Mouse (Mus musculus) heart, adult 2 months (tissue): ENCODE results near the gene Asb8. TPM values are rescaled to one million over a fixed set of nuclear protein-coding genes. Genes with fewer than 3 reads are reported as not detected.

Source experiments
- DNase-seq, 2 experiments: peaks; one replicate each; pipeline ENCODE4 v3.0.0; 2021
- H3K27ac ChIP-seq: fragments of 200-600 bp; 2 replicates; pipeline ENCODE4 v1.8.1; 2022
- H3K27me3 ChIP-seq: fragments of 200-500 bp; 2 replicates; pipeline ENCODE4 v1.6.1; 2012; ENCODE audit warnings: mild to moderate bottlenecking, low read length, inconsistent platforms, mixed read lengths; ENCODE audit not compliant: control insufficient read depth, insufficient read depth
- H3K36me3 ChIP-seq: fragments of 200-500 bp; 2 replicates; pipeline ENCODE4 v1.6.1; 2012; ENCODE audit warnings: low read length, inconsistent platforms; ENCODE audit not compliant: control insufficient read depth, insufficient read depth
- H3K4me1 ChIP-seq: fragments of 200-500 bp; 2 replicates; pipeline ENCODE4 v1.6.1; 2011; ENCODE audit warnings: low read length; ENCODE audit not compliant: control insufficient read depth, insufficient read depth
- H3K4me3 ChIP-seq: fragments of 200-600 bp; 2 replicates; pipeline ENCODE4 v1.8.1; 2022
- H3K79me2 ChIP-seq: fragments of 200-500 bp; replicated peaks from 2 replicates; pipeline ENCODE4 v1.6.1; 2012; ENCODE audit warnings: mild to moderate bottlenecking, inconsistent platforms, low read length, moderate library complexity, mixed read lengths; ENCODE audit not compliant: control insufficient read depth, insufficient read depth
- H3K9ac ChIP-seq: fragments of 200-500 bp; 2 replicates; pipeline ENCODE4 v1.6.1; 2012; ENCODE audit warnings: low read depth, mild to moderate bottlenecking, control low read depth, inconsistent platforms, low read length, mixed read lengths
- CTCF ChIP-seq: fragments of 200-600 bp; IDR thresholded peaks from 2 replicates; pipeline ENCODE4 v1.8.1; 2022; ENCODE audit warnings: antibody characterized with exemption, mild to moderate bottlenecking, moderate library complexity
- EP300 ChIP-seq: fragments of 200-500 bp; IDR thresholded peaks from 2 replicates; pipeline ENCODE4 v1.6.1; 2011; ENCODE audit warnings: low read depth, low read length, control low read depth; ENCODE audit not compliant: insufficient read depth
- POLR2A ChIP-seq: fragments of 200-500 bp; IDR thresholded peaks from 2 replicates; pipeline ENCODE4 v1.6.1; 2011; ENCODE audit warnings: mild to moderate bottlenecking, low read depth, low read length, control low read depth; ENCODE audit not compliant: insufficient read depth
- WGBS: fragments of 180-500 bp; shearing (Covaris S2); methylation state at CpG from one replicate; pipeline ENCODE4 v1.1.7; 2018; 5-methylcytosine and 5-hydroxymethylcytosine counted together
- intact Hi-C: fragments of 180-260 bp; cut with DNase I; formaldehyde crosslinking; loops from one replicate; pipeline ENCODE4 v1.15.1; 2025
- polyA plus RNA-seq: library from polyadenylated mRNA; depleted of rRNA; stranded (reverse); fragments of >200 nt; gene quantifications from 2 replicates; pipeline ENCODE4 v1.2.3, GENCODE M21; 2012; rRNA removed
- total RNA-seq, 2 experiments: library from RNA; stranded (reverse); gene quantifications; 2 replicates each; pipeline ENCODE4 v1.2.3; 2021

Gene Asb8
- total and polyA plus RNA-seq, 3 experiments, result 104 to 118 (median 105) TPM

DNA sequence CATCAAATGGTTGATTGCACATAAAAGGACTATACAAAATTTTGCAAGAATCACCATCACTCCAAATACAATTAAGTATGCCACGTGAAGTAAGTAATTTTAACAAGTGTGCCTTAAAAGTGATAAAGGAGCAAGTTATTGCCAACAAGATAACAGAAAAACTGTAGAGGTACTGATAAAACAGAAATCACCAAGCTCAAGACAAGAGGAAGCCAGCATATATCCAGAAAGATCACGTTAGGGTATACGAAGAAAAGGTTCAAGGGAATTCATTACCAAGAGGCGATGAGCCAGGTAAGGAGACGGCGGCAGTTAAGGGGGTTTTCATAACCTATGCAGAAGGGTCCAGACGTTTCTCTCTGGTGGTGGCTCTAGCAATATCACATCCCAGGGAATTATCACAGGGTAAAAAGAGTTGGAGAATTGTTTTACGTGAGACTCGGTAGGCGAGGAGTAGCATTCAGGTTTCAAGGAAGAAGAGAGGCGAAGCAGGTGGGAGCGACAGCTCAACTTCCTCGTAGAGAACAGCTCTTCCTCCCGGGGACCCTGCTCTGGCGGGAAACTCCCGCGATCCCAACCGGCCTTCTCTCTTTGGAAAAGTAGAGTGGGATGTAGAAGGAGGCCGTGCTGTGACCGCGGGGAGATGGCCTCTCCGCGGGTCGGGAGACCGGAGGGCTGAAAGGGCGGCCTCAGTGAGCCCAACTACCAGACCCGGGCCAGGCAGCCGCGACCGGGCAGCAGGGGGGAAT is 72.9 kb downstream of the Asb8 start, which contains the start of gene Pfkm:
Gene Pfkm (plus strand): TSS at position 218 of the 749 bp plus-strand sequence.
- H3K79me2 ChIP-seq, result no peaks in the 10 kb centered on the region; the same call in 1 of the 2 replicates
- H3K36me3 ChIP-seq, result peaks cover 4% of the 10 kb centered on the region
- under 1% methylated on average over 30 of the region's 30 CpGs for WGBS
- H3K27ac ChIP-seq, result peak within 1 kb of the TSS; percentile 93
- H3K27me3 ChIP-seq, result no peaks in the 10 kb centered on the region; the same call in 1 of the 2 replicates
- TF ChIP-seq CTCF (no peak), EP300 (no peak), POLR2A (no peak)
- DNase-seq, result no peak
- H3K4me3 ChIP-seq, result peak within 1 kb of the TSS; percentile 78
- peak within 1 kb of the TSS; percentile 92 for H3K9ac ChIP-seq
- H3K4me1 ChIP-seq, result peaks cover 6% of the 10 kb centered on the region
- intact Hi-C loops, result loop anchor here (2.0 to 10.0 kb wide), 3 partner anchors 16 to 302 kb away; no protein-coding TSS in a partner anchor

DNA sequence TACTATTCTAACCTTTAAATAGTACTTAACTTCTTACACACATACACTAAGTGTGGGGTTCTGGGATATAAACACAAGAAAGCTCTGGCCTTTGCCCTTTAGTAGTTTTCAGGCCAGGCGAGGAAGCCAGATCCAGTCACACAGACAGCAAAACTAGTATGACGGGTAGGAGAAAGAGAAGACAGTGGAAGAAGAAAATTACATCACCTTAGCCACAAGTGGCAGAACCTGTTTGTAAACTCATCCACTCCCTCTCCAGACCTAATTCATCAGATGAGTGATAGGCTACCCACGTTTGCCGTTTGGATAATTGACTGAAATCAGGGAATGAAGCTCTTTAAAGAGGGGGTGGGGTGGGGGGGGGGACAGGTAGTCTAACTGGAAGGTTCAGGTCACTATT is 73.6 kb downstream of the Asb8 start:
- Histone ChIP-seq H3K27ac (no peak overlapping the region), H3K4me1 (peaks cover 6% of the 10 kb centered on the region), H3K27me3 (no peaks in the 10 kb centered on the region; the same call in 1 of the 2 replicates), H3K36me3 (peaks cover 4% of the 10 kb centered on the region), H3K79me2 (no peaks in the 10 kb centered on the region; the same call in 1 of the 2 replicates), H3K9ac (no peak overlapping the region), H3K4me3 (no peak overlapping the region)
- intact Hi-C loops, result loop anchor here (2.0 to 10.0 kb wide), 3 partner anchors 17 to 303 kb away; no protein-coding TSS in a partner anchor
- WGBS, result 30% methylated on average over 4 of the region's 4 CpGs
- TF ChIP-seq POLR2A (no peak), EP300 (no peak), CTCF (no peak)
- DNase-seq, result no peak

DNA sequence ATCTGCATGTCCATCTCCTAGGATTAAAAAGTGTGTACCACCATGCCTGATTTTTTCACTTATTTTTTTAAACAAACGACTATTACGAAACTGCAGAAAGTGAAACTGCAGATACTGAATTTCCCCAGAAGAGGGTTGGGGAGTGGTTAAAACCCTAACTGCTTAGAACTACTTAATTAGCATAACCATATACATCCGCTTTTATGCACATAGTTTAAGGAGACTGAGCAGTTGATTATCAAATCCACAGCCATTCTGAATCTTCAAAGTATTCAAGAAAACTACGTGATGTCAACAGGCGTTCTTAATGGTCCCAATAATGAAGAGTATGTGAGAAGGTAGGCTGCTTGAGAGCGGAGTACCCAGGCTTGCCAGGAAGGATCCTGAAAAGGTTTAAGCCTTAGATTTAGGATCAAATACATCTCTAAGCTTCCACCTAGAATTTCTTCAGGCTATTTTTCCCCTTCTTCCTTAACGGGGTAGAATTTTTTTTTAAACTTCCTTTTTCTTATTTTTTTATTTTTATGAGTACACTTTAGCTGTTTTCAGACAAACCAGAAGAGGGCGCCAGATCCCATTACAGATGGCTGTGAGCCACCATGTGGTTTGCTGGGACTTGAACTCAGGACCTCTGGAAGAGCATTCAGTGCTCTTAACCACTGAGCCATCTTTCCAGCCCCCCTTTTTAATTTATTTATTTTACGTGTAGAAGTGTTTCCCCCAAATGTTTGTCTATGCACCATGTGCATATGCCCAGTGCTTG is 75.8 kb downstream of the Asb8 start:
- Histone ChIP-seq H3K36me3 (peaks cover 4% of the 10 kb centered on the region), H3K79me2 (no peaks in the 10 kb centered on the region; the same call in 1 of the 2 replicates), H3K4me1 (peaks cover 6% of the 10 kb centered on the region), H3K27me3 (no peaks in the 10 kb centered on the region; the same call in 1 of the 2 replicates), H3K4me3 (no peak overlapping the region), H3K9ac (no peak overlapping the region), H3K27ac (no peak overlapping the region)
- WGBS, result 65% methylated on average over 9 of the region's 9 CpGs
- intact Hi-C loops, result loop anchor here (1.0 to 10.0 kb wide), 3 partner anchors 65 to 305 kb away; no protein-coding TSS in a partner anchor
- TF ChIP-seq CTCF, result peak; percentile 89
- no peak for TF ChIP-seq POLR2A
- TF ChIP-seq EP300, result no peak
- DNase-seq, result peak; percentile 27 to 38

DNA sequence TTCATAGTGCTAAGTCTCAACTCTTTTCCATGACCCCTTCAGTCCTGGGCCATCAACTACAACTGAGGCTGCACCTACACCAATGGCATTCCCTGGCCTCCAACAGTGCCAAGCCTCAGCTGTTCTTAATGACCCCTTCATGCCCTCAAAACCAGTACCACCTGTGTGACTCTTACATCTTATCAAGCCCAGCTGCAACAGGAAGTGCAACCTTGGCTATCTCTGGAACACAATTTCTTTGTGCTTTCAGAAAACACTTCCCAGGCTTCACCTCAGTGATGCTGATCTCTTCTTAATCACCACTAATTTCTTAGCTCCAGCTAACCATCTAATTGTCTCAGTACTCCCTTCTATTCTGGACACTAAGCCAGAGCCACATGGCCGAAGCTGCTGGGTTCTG is 76.5 kb downstream of the Asb8 start:
- 70% methylated on average over 1 of the region's 1 CpGs for WGBS
- Histone ChIP-seq H3K4me3 (no peak overlapping the region), H3K9ac (no peak overlapping the region), H3K27me3 (no peaks in the 10 kb centered on the region; the same call in 1 of the 2 replicates), H3K27ac (no peak overlapping the region), H3K36me3 (peaks cover 2% of the 10 kb centered on the region), H3K79me2 (no peaks in the 10 kb centered on the region; the same call in 1 of the 2 replicates), H3K4me1 (peaks cover 5% of the 10 kb centered on the region)
- no peak for DNase-seq
- no peak for TF ChIP-seq CTCF
- no peak for TF ChIP-seq POLR2A
- TF ChIP-seq EP300, result no peak
- intact Hi-C loops, result loop anchor here (1.0 kb wide), 2 partner anchors 65 to 84 kb away; no protein-coding TSS in a partner anchor

Other genes with a start within 250 kb of the Asb8 start
- 10 to 100 TPM; 10.2 to 11.1 TPM for gene Tmem106c, start 201.4 kb downstream of the Asb8 start, total RNA-seq
- gene Tmem106c, start 201.4 kb downstream of the Asb8 start, polyA plus RNA-seq, result 21.9 and 37.0 TPM in 2 replicates
- gene Col2a1, start 160.9 kb downstream of the Asb8 start, total RNA-seq, result under 1 TPM; 0.27 to 0.37 TPM
- gene Col2a1, start 160.9 kb downstream of the Asb8 start, polyA plus RNA-seq, result 0.12 and 0.61 TPM in 2 replicates
- 100 to 1,000 TPM; 800 to 921 TPM for gene Pfkm, start 73.0 kb downstream of the Asb8 start, total RNA-seq
- 521 and 828 TPM in 2 replicates for gene Pfkm, start 73.0 kb downstream of the Asb8 start, polyA plus RNA-seq
- 1 to 10 TPM; 9.8 to 10.0 TPM for gene Senp1, start 71.9 kb downstream of the Asb8 start, total RNA-seq
- gene Senp1, start 71.9 kb downstream of the Asb8 start, polyA plus RNA-seq, result 5.3 and 10.1 TPM in 2 replicates
- under 1 TPM; 0.52 to 0.63 TPM for gene Ccdc184, start 1.5 kb upstream of the Asb8 start, total RNA-seq
- 0.61 and 0.94 TPM in 2 replicates for gene Ccdc184, start 1.5 kb upstream of the Asb8 start, polyA plus RNA-seq
- not detected for gene Olfr288, start 29.9 kb upstream of the Asb8 start, total RNA-seq
- not detected in 2 replicates for gene Olfr288, start 29.9 kb upstream of the Asb8 start, polyA plus RNA-seq
- not detected for gene Gm44579, start 55.4 kb upstream of the Asb8 start, total RNA-seq
- not detected in 2 replicates for gene Gm44579, start 55.4 kb upstream of the Asb8 start, polyA plus RNA-seq
- not detected for gene Olfr287, start 55.4 kb upstream of the Asb8 start, total RNA-seq
- gene Olfr287, start 55.4 kb upstream of the Asb8 start, polyA plus RNA-seq, result not detected in 2 replicates
- gene Olfr286, start 68.8 kb upstream of the Asb8 start, total RNA-seq, result not detected
- not detected in 2 replicates for gene Olfr286, start 68.8 kb upstream of the Asb8 start, polyA plus RNA-seq
- not detected for gene H1fnt, start 91.7 kb upstream of the Asb8 start, total RNA-seq
- gene H1fnt, start 91.7 kb upstream of the Asb8 start, polyA plus RNA-seq, result 0.18 TPM in 2 replicates
- gene Zfp641, start 130.5 kb upstream of the Asb8 start, total RNA-seq, result 1 to 10 TPM; 5.2 to 6.4 TPM
- 2.6 and 4.5 TPM in 2 replicates for gene Zfp641, start 130.5 kb upstream of the Asb8 start, polyA plus RNA-seq
- not detected for gene Olfr285, start 151.7 kb upstream of the Asb8 start, total RNA-seq
- not detected in 2 replicates for gene Olfr285, start 151.7 kb upstream of the Asb8 start, polyA plus RNA-seq
- not detected for gene Olfr284, start 175.4 kb upstream of the Asb8 start, total RNA-seq
- gene Olfr284, start 175.4 kb upstream of the Asb8 start, polyA plus RNA-seq, result not detected in 2 replicates
- not detected for gene Olfr283, start 215.3 kb upstream of the Asb8 start, total RNA-seq
- gene Olfr283, start 215.3 kb upstream of the Asb8 start, polyA plus RNA-seq, result not detected in 2 replicates